ENCODE assay signal across 26 mouse cellular contexts in the genomic region with DNA sequence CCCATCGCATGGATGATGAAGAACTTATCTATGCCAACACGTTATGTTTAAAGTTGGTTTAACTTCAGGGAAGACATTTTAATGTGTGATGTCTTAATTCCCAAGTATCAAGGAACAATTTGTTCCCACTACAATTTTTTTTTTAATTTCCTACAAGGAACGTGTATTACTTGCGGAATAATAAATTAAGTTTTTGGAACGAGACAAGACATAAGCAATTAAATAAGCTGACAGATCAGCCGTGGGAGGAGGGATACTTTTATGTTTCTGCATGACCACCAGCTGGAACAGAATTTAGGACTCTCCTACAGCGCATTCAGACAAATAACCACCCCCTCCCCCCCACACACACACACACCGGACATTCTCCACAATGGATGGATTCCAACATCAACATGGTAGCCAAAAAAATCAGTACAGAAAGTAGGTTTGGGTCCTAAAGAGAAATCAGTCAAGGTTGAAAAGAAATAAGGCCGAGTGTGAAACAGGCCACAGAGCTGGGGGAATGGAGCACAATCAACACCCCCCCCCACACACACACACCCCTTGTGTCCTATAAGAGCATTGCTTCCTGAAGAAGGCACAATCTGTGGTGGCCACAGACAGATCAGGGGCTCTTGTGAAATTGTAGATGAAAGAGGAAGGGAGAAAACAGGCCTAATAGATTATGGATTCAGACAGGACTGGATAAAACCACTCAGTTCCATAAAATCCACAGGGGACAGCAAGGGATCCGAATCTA.
DNase-seq lines count a peak whose midpoint lies in the region; ATAC-seq and TF ChIP-seq lines count a peak whose summit lies in the region.
"Had no signal": no experiment of that assay in that cellular context is flagged by ENCODE, and none has a peak within 500 bp of the region (broad histone marks: within the 10 kb centered on the region; RNA-seq: fewer than 3 reads in every experiment).

No protein-coding gene starts in this region.

- peak; percentile 87 for ATAC-seq in kidney, embryonic 15.5 days (replicated peaks; ENCODE audit: low FRiP score)
- ATAC-seq in lung, postnatal 0 days, result no peak
- ATAC-seq in erythroblast, adult 5-6 weeks (replicated peaks; ENCODE audit: low FRiP score, poor library complexity, severe bottlenecking), result no peak
- ATAC-seq: CD4-positive, CD25-positive, alpha-beta regulatory T cell, adult 4 months; forebrain, embryonic 15.5 days had no signal

- no peak overlapping the region for H3K4me2 ChIP-seq in kidney, embryonic 15.5 days
- H3K4me2 ChIP-seq in lung, postnatal 0 days (replicated peaks; ENCODE audit: low read depth, low read length), result no peak overlapping the region
- H3K4me2 ChIP-seq: embryonic facial prominence, embryonic 12.5 days; embryonic facial prominence, embryonic 15.5 days; forebrain, embryonic 12.5 days; forebrain, embryonic 15.5 days; heart, embryonic 13.5 days; hindbrain, embryonic 14.5 days had no signal

- H3K4me3 ChIP-seq in kidney, embryonic 15.5 days (replicated peaks), result no peak overlapping the region
- H3K4me3 ChIP-seq in lung, postnatal 0 days (ENCODE audit: low read depth, low read length), result no peak overlapping the region
- H3K4me3 ChIP-seq: embryonic facial prominence, embryonic 12.5 days; embryonic facial prominence, embryonic 15.5 days; erythroblast, embryonic 14.5 days; forebrain, embryonic 12.5 days; forebrain, embryonic 15.5 days; heart, adult 2 months; heart, embryonic 10.5 days; heart, embryonic 13.5 days had no signal

- no peaks in the 10 kb centered on the region for H3K9me3 ChIP-seq in kidney, embryonic 15.5 days (replicated peaks)
- no peaks in the 10 kb centered on the region for H3K9me3 ChIP-seq in lung, postnatal 0 days (ENCODE audit: low read length)
- H3K9me3 ChIP-seq: embryonic facial prominence, embryonic 12.5 days; embryonic facial prominence, embryonic 15.5 days; forebrain, embryonic 12.5 days; forebrain, embryonic 15.5 days; heart, embryonic 10.5 days; heart, embryonic 13.5 days had no signal

- TF ChIP-seq EP300 in lung, postnatal 0 days (IDR thresholded peaks at IDR 0.05), result no peak

- H3K9ac ChIP-seq in kidney, embryonic 15.5 days, result no peak overlapping the region
- no peak overlapping the region for H3K9ac ChIP-seq in lung, postnatal 0 days (replicated peaks; ENCODE audit: low read depth)
- H3K9ac ChIP-seq: embryonic facial prominence, embryonic 12.5 days; embryonic facial prominence, embryonic 15.5 days; forebrain, embryonic 12.5 days; forebrain, embryonic 15.5 days; heart, embryonic 13.5 days; hindbrain, embryonic 14.5 days had no signal

- TF ChIP-seq CTCF in lung, postnatal 0 days (IDR thresholded peaks at IDR 0.05), result no peak

- 34% methylated on average over 10 of the region's 10 CpGs for WGBS in kidney, embryonic 15.5 days
- WGBS in lung, postnatal 0 days, result 68% methylated on average over 10 of the region's 10 CpGs

- peaks cover 26% of the 10 kb centered on the region for H3K4me1 ChIP-seq in kidney, embryonic 15.5 days
- H3K4me1 ChIP-seq in lung, postnatal 0 days (ENCODE audit: insufficient read depth, low read depth, low read length), result peaks cover 5% of the 10 kb centered on the region
- H3K4me1 ChIP-seq: embryonic facial prominence, embryonic 12.5 days; embryonic facial prominence, embryonic 15.5 days; forebrain, embryonic 12.5 days; forebrain, embryonic 15.5 days had no signal

- no peak for DNase-seq in kidney, postnatal 25 days
- peak; percentile 32 for DNase-seq in lung, postnatal 0 days (ENCODE audit: low spot score)
- DNase-seq in lung, adult 18-20 months, result no peak
- peak; percentile 44 for DNase-seq in kidney, postnatal 14 days
- DNase-seq: adrenal gland, adult 2 months; adrenal gland, postnatal 14 days; cerebellum, adult 11 months; cerebellum, adult 2 months; cerebellum, adult 9-11 months; cerebellum, postnatal 25 days; gastrocnemius, postnatal 10 days; gastrocnemius, postnatal 36 days; heart, adult 2 months; heart, postnatal 14 days; heart, postnatal 4 days had no signal

- no peaks in the 10 kb centered on the region for H3K36me3 ChIP-seq in kidney, embryonic 15.5 days
- H3K36me3 ChIP-seq in lung, postnatal 0 days (ENCODE audit: insufficient read depth, low read length), result no peaks in the 10 kb centered on the region
- H3K36me3 ChIP-seq: embryonic facial prominence, embryonic 12.5 days; embryonic facial prominence, embryonic 15.5 days; forebrain, embryonic 12.5 days; forebrain, embryonic 15.5 days; heart, embryonic 10.5 days; heart, embryonic 13.5 days had no signal

- H3K27ac ChIP-seq in kidney, embryonic 15.5 days, result peak overlapping the region; percentile 13; the same call in 1 of the 2 replicates
- H3K27ac ChIP-seq in lung, postnatal 0 days (ENCODE audit: low read length), result no peak overlapping the region
- H3K27ac ChIP-seq: embryonic facial prominence, embryonic 12.5 days; embryonic facial prominence, embryonic 15.5 days; forebrain, embryonic 12.5 days; forebrain, embryonic 15.5 days; heart, adult 2 months; heart, embryonic 10.5 days; heart, embryonic 13.5 days; hindbrain, embryonic 14.5 days had no signal

- peaks cover 15% of the 10 kb centered on the region for H3K27me3 ChIP-seq in kidney, embryonic 15.5 days
- no peaks in the 10 kb centered on the region for H3K27me3 ChIP-seq in lung, postnatal 0 days (replicated peaks; ENCODE audit: insufficient read depth, low read length)
- H3K27me3 ChIP-seq: embryonic facial prominence, embryonic 12.5 days; embryonic facial prominence, embryonic 15.5 days; forebrain, embryonic 12.5 days; forebrain, embryonic 15.5 days; heart, embryonic 13.5 days had no signal

Comparison
In these comparisons a context has a peak if more than half of its experiments do, and no peak if none do; other contexts are left out.
1. DNase-seq: peak in lung, postnatal 0 days (single experiment) and kidney, postnatal 14 days (single experiment); none in kidney, postnatal 25 days (0 of 2) and lung, adult 18-20 months (0 of 2).